Mouse (Mus musculus): ENCODE measurements at regions not wholly inside any gene's neighbourhood (a gene's known extent, or its start where the extent isn't known, plus 50 kb on each side); places are given as distances from the start of the nearest gene placed in this dataset.

DNA sequence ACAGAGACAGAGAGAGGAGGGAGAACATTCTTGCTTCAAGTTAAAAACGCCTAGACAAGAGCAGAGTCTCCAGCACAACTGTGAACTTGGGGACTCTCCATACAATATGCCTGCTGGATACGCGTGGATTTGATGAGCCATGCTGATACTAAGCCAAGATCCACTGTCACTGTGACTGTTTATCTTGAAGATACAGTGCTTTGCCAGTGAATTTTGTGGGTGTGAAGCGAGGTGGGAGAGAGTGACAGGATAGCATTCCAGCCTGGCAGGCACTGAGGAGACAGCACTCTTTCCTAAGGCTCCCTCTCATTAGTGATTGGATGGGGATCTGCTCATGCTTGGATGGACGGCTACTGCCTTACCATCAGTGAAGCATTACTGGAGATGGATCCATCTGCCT lies 100.9 kb upstream of the Mbnl2 start:
- no peak for TF ChIP-seq CTCF (IDR thresholded peaks at IDR 0.05)
- no peak for TF ChIP-seq EP300 (IDR thresholded peaks at IDR 0.05)
